Mouse (Mus musculus) liver, postnatal 0 days (tissue): ENCODE results near the gene Hist1h4h.
"Not testable (repeated sequence)": the region's sequence is repeated elsewhere in the genome, so short reads cannot be mapped to it uniquely, and the experiment has no call there.

Source experiments
- CTCF ChIP-seq: sonication (generic); IDR thresholded peaks from 2 replicates; pipeline ENCODE4 v1.5.1; 2016; ENCODE audit warnings: antibody characterized with exemption, low read depth
- EP300 ChIP-seq: IDR thresholded peaks from 2 replicates; pipeline ENCODE4 v1.6.1; 2016; ENCODE audit warnings: antibody characterized with exemption, low read depth, mild to moderate bottlenecking

GRCm38 (mm10) chr13:23574546-23575170 is 43.8 kb downstream of the Hist1h4h start:
- not testable (repeated sequence) for TF ChIP-seq CTCF, EP300
